Mouse (Mus musculus) olfactory bulb, adult 2 months (tissue): ENCODE data around the gene Pld1. TPM values are rescaled to one million over a fixed set of nuclear protein-coding genes. Genes with fewer than 3 reads are reported as not detected.

Source experiments
- H3K27ac ChIP-seq: fragments of 200-500 bp; 2 replicates; pipeline ENCODE4 v1.5.1; 2012; ENCODE audit warnings: low read depth, low read length; ENCODE audit not compliant: insufficient read depth
- H3K4me1 ChIP-seq: fragments of 200-500 bp; 2 replicates; pipeline ENCODE4 v1.6.1; 2012; ENCODE audit warnings: low read length; ENCODE audit not compliant: control insufficient read depth, insufficient read depth
- H3K4me3 ChIP-seq: fragments of 200-500 bp; 2 replicates; pipeline ENCODE4 v1.5.1; 2012; ENCODE audit warnings: mild to moderate bottlenecking, low read depth, low read length, moderate library complexity; ENCODE audit not compliant: insufficient read depth
- CTCF ChIP-seq: fragments of 200-500 bp; IDR thresholded peaks from 2 replicates; pipeline ENCODE4 v1.5.1; 2012; ENCODE audit warnings: low read depth, mild to moderate bottlenecking, low read length, moderate library complexity; ENCODE audit not compliant: insufficient read depth
- POLR2A ChIP-seq: fragments of 200-500 bp; IDR thresholded peaks from 2 replicates; pipeline ENCODE4 v1.6.1; 2012; ENCODE audit warnings: mild to moderate bottlenecking, low read depth, low read length, moderate library complexity; ENCODE audit not compliant: insufficient read depth
- WGBS: fragments of 180-500 bp; shearing (Covaris S2); methylation state at CpG from one replicate; pipeline ENCODE4 v1.1.7; 2018; 5-methylcytosine and 5-hydroxymethylcytosine counted together
- polyA plus RNA-seq: library from polyadenylated mRNA; stranded (reverse); fragments of >200 nt; gene quantifications from 2 replicates; pipeline ENCODE4 v1.2.4, GENCODE M21; 2012; ENCODE audit warnings: low replicate concordance; ENCODE audit not compliant: missing spikeins, insufficient read depth, insufficient read length

The Pld1 gene
- polyA plus RNA-seq, 1 experiment: not detected

GRCm38 (mm10) chr3:28145461-28145860 lies 207.0 kb downstream of the Pld1 start:
- TF ChIP-seq CTCF (no peak), POLR2A (no peak)
- no peak overlapping the region for H3K27ac ChIP-seq
- H3K4me3 ChIP-seq: no peak overlapping the region
- no peaks in the 10 kb centered on the region for H3K4me1 ChIP-seq
- 96% methylated on average over 3 of the region's 3 CpGs for WGBS

GRCm38 (mm10) chr3:28149656-28150256 lies 211.3 kb downstream of the Pld1 start:
- TF ChIP-seq POLR2A (no peak), CTCF (no peak)
- H3K27ac ChIP-seq: no peak overlapping the region
- no peaks in the 10 kb centered on the region for H3K4me1 ChIP-seq
- no peak overlapping the region for H3K4me3 ChIP-seq
- WGBS: 79% methylated on average over 2 of the region's 2 CpGs

DNA sequence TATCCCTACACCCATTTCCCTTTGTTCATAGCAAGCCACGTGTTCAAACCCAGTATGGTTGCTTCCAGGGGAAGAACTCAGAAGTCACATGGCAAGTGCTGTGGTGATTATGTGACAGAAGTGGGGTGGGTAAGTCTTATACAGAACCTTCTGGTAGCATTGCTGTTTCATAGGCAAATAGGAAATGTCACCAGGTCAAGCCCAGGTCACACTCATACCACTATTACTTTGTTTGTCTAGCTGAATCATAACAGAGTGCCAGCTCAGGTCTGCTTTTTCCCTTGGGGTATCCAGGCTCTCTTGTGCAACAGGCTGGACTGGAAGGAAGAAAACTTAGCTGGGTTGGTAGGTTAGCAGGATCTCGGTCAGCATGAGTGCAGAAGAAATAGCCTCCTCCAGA lies 219.5 kb downstream of the Pld1 start:
- Histone ChIP-seq H3K4me3 (no peak overlapping the region), H3K27ac (no peak overlapping the region), H3K4me1 (no peaks in the 10 kb centered on the region)
- WGBS: 85% methylated on average over 2 of the region's 2 CpGs
- TF ChIP-seq CTCF: no peak
- no peak for TF ChIP-seq POLR2A

DNA sequence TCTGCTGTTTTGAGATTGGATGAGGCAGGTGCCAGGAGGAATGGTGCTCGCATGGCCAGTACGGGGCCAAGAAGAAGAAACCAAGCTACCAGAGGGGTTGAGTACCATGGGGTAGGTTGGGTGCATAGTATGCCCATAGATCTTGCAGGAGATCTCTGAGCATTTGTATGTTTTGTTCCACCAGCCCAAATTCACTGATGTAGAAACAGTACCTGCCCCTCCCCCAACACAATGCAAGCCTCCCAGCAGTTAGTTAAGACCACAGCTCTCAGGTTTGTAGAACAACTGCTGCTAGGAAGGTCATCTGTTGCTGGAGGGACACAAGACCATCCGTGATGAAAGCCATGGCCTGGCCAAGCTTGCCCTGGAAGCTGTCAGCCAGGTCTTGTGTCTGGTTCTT lies 220.4 kb downstream of the Pld1 start:
- WGBS: 94% methylated on average over 3 of the region's 3 CpGs

DNA sequence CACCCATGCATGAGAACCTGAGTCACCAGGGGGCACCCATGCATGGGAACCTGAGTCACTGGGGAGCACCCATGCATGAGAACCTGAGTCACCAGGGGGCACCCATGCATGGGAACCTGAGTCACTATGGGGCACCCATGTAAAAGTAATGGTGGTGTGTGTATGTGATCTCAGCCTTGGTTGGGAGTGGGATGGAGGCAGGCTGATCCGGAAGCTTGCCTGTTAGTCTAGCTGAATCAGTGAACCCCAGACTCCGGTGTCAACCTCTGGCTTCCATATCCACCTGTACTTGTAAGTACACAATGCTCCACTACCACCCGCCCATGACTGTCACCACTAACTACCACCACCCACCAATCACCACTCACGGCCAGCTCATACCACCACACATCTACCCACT lies 223.9 kb downstream of the Pld1 start:
- Histone ChIP-seq H3K4me3 (no peak overlapping the region), H3K27ac (no peak overlapping the region), H3K4me1 (peaks cover under 1% of the 10 kb centered on the region; the same call in 1 of the 2 replicates)
- WGBS: 100% methylated on average over 4 of the region's 4 CpGs
- no peak for TF ChIP-seq POLR2A
- no peak for TF ChIP-seq CTCF

More for the DNA sequence above, 220.4 kb downstream of the Pld1 start:
- TF ChIP-seq POLR2A (no peak), CTCF (no peak)
- no peak overlapping the region for H3K27ac ChIP-seq
- H3K4me3 ChIP-seq: no peak overlapping the region
- H3K4me1 ChIP-seq: no peaks in the 10 kb centered on the region

DNA sequence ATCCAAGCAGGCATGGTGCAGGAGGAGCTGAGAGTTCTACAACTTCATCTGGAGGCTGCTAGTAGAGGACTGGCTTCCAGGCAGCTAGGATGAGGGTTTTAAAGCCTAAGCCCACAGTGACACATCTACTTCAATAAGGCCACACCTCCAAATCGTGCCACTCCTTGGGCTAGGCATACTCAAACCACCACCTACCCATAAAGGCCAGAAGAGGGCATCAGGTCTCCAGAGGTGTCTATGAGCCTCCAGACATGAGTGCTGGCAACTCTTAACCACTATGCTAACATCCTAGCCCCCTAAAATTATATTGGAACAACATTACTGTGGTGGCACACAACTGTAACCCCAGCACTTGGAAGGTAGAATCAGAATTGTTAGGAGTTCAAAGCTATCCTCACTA lies 226.2 kb downstream of the Pld1 start:
- 10% methylated on average over 1 of the region's 1 CpGs for WGBS

GRCm38 (mm10) chr3:28165598-28165997 lies 227.1 kb downstream of the Pld1 start:
- TF ChIP-seq POLR2A (no peak), CTCF (no peak)
- WGBS: 0% methylated on average over 1 of the region's 1 CpGs
- H3K4me1 ChIP-seq: peaks cover 10% of the 10 kb centered on the region

More for the DNA sequence above, 226.2 kb downstream of the Pld1 start:
- peaks cover 8% of the 10 kb centered on the region for H3K4me1 ChIP-seq
- TF ChIP-seq CTCF (no peak), POLR2A (no peak)
- H3K4me3 ChIP-seq: no peak overlapping the region
- no peak overlapping the region for H3K27ac ChIP-seq

GRCm38 (mm10) chr3:28167796-28168505 lies 229.5 kb downstream of the Pld1 start:
- 60% methylated on average over 6 of the region's 6 CpGs for WGBS
- TF ChIP-seq CTCF (no peak), POLR2A (no peak)
- peaks cover 18% of the 10 kb centered on the region for H3K4me1 ChIP-seq
- H3K27ac ChIP-seq: no peak overlapping the region
- no peak overlapping the region for H3K4me3 ChIP-seq

More at GRCm38 (mm10) chr3:28165598-28165997, 227.1 kb downstream of the Pld1 start:
- Histone ChIP-seq H3K27ac (no peak overlapping the region), H3K4me3 (no peak overlapping the region)

- H3K4me3 ChIP-seq: no peak overlapping the region
- 41% methylated on average over 17 of the region's 17 CpGs for WGBS
- peaks cover 20% of the 10 kb centered on the region for H3K4me1 ChIP-seq
- TF ChIP-seq POLR2A (no peak), CTCF (no peak)
- no peak overlapping the region for H3K27ac ChIP-seq
Observed at GRCm38 (mm10) chr3:28170911-28171618, 232.6 kb downstream of the Pld1 start.
